Mouse (Mus musculus) neural tube, embryonic 14.5 days (tissue): ENCODE measurements at regions not wholly inside any gene's neighbourhood (a gene's known extent, or its start where the extent isn't known, plus 50 kb on each side); places are given as distances from the start of the nearest gene placed in this dataset.

Experiments
- ATAC-seq: fragments of 200-750 bp; cut with Nextera tagmentation; 2 replicates; pipeline ENCODE4 v1.8.0; 2017; ENCODE audit warnings: low read depth, mild to moderate bottlenecking, moderate TSS enrichment, moderate library complexity
- H3K27ac ChIP-seq: fragments of 300-500 bp; sonication (generic); 2 replicates; pipeline ENCODE4 v1.5.1; 2014; ENCODE audit warnings: low read depth, mild to moderate bottlenecking, control low read depth, low read length, moderate library complexity, mixed read lengths
- H3K27me3 ChIP-seq: fragments of 300-500 bp; sonication (generic); 2 replicates; pipeline ENCODE4 v1.6.1; 2014; ENCODE audit warnings: low read length; ENCODE audit not compliant: control insufficient read depth, insufficient read depth
- H3K36me3 ChIP-seq: fragments of 300-500 bp; sonication (generic); 2 replicates; pipeline ENCODE4 v1.6.1; 2014; ENCODE audit warnings: low read length, mixed read lengths; ENCODE audit not compliant: control insufficient read depth, insufficient read depth
- H3K4me1 ChIP-seq: fragments of 300-500 bp; sonication (generic); 2 replicates; pipeline ENCODE4 v1.6.1; 2014; ENCODE audit warnings: low read length; ENCODE audit not compliant: control insufficient read depth, insufficient read depth
- H3K4me2 ChIP-seq: fragments of 300-500 bp; sonication (generic); 2 replicates; pipeline ENCODE4 v1.6.1; 2014; ENCODE audit warnings: mild to moderate bottlenecking, low read depth, low read length, control low read depth
- H3K4me3 ChIP-seq: fragments of 300-500 bp; sonication (generic); 2 replicates; pipeline ENCODE4 v1.5.1; 2014; ENCODE audit warnings: low read depth, low read length, control low read depth, mixed read lengths
- H3K9ac ChIP-seq: fragments of 300-500 bp; sonication (generic); replicated peaks from 2 replicates; pipeline ENCODE4 v1.6.1; 2014; ENCODE audit warnings: low read depth, mild to moderate bottlenecking, control low read depth, low read length, mixed read lengths
- H3K9me3 ChIP-seq: fragments of 300-500 bp; sonication (generic); 2 replicates; pipeline ENCODE4 v1.6.1; 2016; ENCODE audit warnings: low read length; ENCODE audit not compliant: control insufficient read depth
- WGBS: fragments of 180-500 bp; shearing (Covaris S2); extraction: QIAGEN DNeasy Blood & Tissue Kit; methylation state at CpG from one replicate; pipeline ENCODE4 v1.1.7; 2014; 5-methylcytosine and 5-hydroxymethylcytosine counted together

GRCm38 (mm10) chr12:110373408-110374065, 73.4 kb upstream of the Ppp2r5c start:
- H3K27me3 ChIP-seq, result 0 out of 2 replicates have a peak, but pooled peaks cover 3% of the 10 kb centered on the region
- H3K9me3 ChIP-seq, result no peaks in the 10 kb centered on the region
- H3K9ac ChIP-seq, result no peak overlapping the region
- H3K4me1 ChIP-seq, result 0 out of 2 replicates have a peak, but pooled peaks cover 5% of the 10 kb centered on the region
- H3K27ac ChIP-seq, result no peak overlapping the region
- no peak overlapping the region for H3K4me3 ChIP-seq
- WGBS, result 3% methylated on average over 27 of the region's 27 CpGs
- peak; percentile 86 for ATAC-seq
- no peaks in the 10 kb centered on the region for H3K36me3 ChIP-seq
- peak overlapping the region; percentile 26; the same call in 1 of the 2 replicates for H3K4me2 ChIP-seq

GRCm38 (mm10) chr12:110375139-110375538, 71.8 kb upstream of the Ppp2r5c start:
- no peaks in the 10 kb centered on the region for H3K36me3 ChIP-seq
- no peak overlapping the region for H3K27ac ChIP-seq
- no peak for ATAC-seq
- H3K4me1 ChIP-seq, result 0 out of 2 replicates have a peak, but pooled peaks cover 5% of the 10 kb centered on the region
- WGBS, result 6% methylated on average over 15 of the region's 15 CpGs
- 0 out of 2 replicates have a peak, but pooled peaks cover 3% of the 10 kb centered on the region for H3K27me3 ChIP-seq
- no peaks in the 10 kb centered on the region for H3K9me3 ChIP-seq
- H3K4me2 ChIP-seq, result peak overlapping the region; percentile 22; the same call in 1 of the 2 replicates
- 0 out of 2 replicates have a peak overlapping the region, but pooled peaks have one; percentile 2 for H3K9ac ChIP-seq
- H3K4me3 ChIP-seq, result no peak overlapping the region

- 33% methylated on average over 7 of the region's 7 CpGs for WGBS
- Histone ChIP-seq H3K9me3 (no peaks in the 10 kb centered on the region), H3K36me3 (no peaks in the 10 kb centered on the region), H3K4me2 (no peak overlapping the region), H3K27ac (no peak overlapping the region), H3K4me1 (0 out of 2 replicates have a peak, but pooled peaks cover 5% of the 10 kb centered on the region), H3K4me3 (no peak overlapping the region), H3K9ac (no peak overlapping the region), H3K27me3 (0 out of 2 replicates have a peak, but pooled peaks cover 3% of the 10 kb centered on the region)
- no peak for ATAC-seq
Measured at GRCm38 (mm10) chr12:110376062-110376837, 70.7 kb upstream of the Ppp2r5c start.

GRCm38 (mm10) chr12:110376838-110377150, 70.1 kb upstream of the Ppp2r5c start:
- H3K9ac ChIP-seq, result no peak overlapping the region
- 0 out of 2 replicates have a peak, but pooled peaks cover 5% of the 10 kb centered on the region for H3K4me1 ChIP-seq
- H3K4me3 ChIP-seq, result no peak overlapping the region
- H3K36me3 ChIP-seq, result no peaks in the 10 kb centered on the region
- H3K4me2 ChIP-seq, result no peak overlapping the region
- WGBS, result 70% methylated on average over 4 of the region's 4 CpGs
- H3K27ac ChIP-seq, result no peak overlapping the region
- H3K9me3 ChIP-seq, result no peaks in the 10 kb centered on the region
- ATAC-seq, result no peak
- 0 out of 2 replicates have a peak, but pooled peaks cover 3% of the 10 kb centered on the region for H3K27me3 ChIP-seq

GRCm38 (mm10) chr12:110377306-110377705, 69.6 kb upstream of the Ppp2r5c start:
- Histone ChIP-seq H3K27me3 (0 out of 2 replicates have a peak, but pooled peaks cover 3% of the 10 kb centered on the region), H3K9ac (no peak overlapping the region), H3K4me3 (no peak overlapping the region), H3K36me3 (no peaks in the 10 kb centered on the region), H3K4me2 (no peak overlapping the region), H3K4me1 (0 out of 2 replicates have a peak, but pooled peaks cover 5% of the 10 kb centered on the region), H3K27ac (no peak overlapping the region), H3K9me3 (no peaks in the 10 kb centered on the region)
- no peak for ATAC-seq
- WGBS, result 64% methylated on average over 6 of the region's 6 CpGs

GRCm38 (mm10) chr12:110377734-110378133, 69.2 kb upstream of the Ppp2r5c start:
- Histone ChIP-seq H3K27ac (no peak overlapping the region), H3K27me3 (0 out of 2 replicates have a peak, but pooled peaks cover 3% of the 10 kb centered on the region), H3K4me1 (0 out of 2 replicates have a peak, but pooled peaks cover 3% of the 10 kb centered on the region), H3K9ac (no peak overlapping the region), H3K36me3 (no peaks in the 10 kb centered on the region), H3K4me3 (no peak overlapping the region), H3K4me2 (no peak overlapping the region), H3K9me3 (no peaks in the 10 kb centered on the region)
- 82% methylated on average over 10 of the region's 10 CpGs for WGBS
- no peak for ATAC-seq

- no peaks in the 10 kb centered on the region for H3K36me3 ChIP-seq
- H3K27ac ChIP-seq, result no peak overlapping the region
- H3K4me3 ChIP-seq, result no peak overlapping the region
- no peak for ATAC-seq
- H3K4me1 ChIP-seq, result no peaks in the 10 kb centered on the region
- H3K9ac ChIP-seq, result no peak overlapping the region
- no peak overlapping the region for H3K4me2 ChIP-seq
- H3K27me3 ChIP-seq, result 0 out of 2 replicates have a peak, but pooled peaks cover 3% of the 10 kb centered on the region
- no peaks in the 10 kb centered on the region for H3K9me3 ChIP-seq
- WGBS, result 82% methylated on average over 5 of the region's 5 CpGs
Measured at GRCm38 (mm10) chr12:110378302-110378701, 68.6 kb upstream of the Ppp2r5c start.

GRCm38 (mm10) chr12:110379721-110380120, 67.2 kb upstream of the Ppp2r5c start:
- H3K4me2 ChIP-seq, result no peak overlapping the region
- H3K27ac ChIP-seq, result no peak overlapping the region
- no peaks in the 10 kb centered on the region for H3K36me3 ChIP-seq
- H3K4me3 ChIP-seq, result no peak overlapping the region
- no peaks in the 10 kb centered on the region for H3K4me1 ChIP-seq
- H3K9me3 ChIP-seq, result no peaks in the 10 kb centered on the region
- no peak for ATAC-seq
- H3K9ac ChIP-seq, result no peak overlapping the region
- WGBS, result 49% methylated on average over 12 of the region's 12 CpGs
- H3K27me3 ChIP-seq, result no peaks in the 10 kb centered on the region
